Mouse (Mus musculus) cortical plate, adult 2 months (tissue): ENCODE data around the gene Ints7. TPM values are rescaled to one million over a fixed set of nuclear protein-coding genes. Genes with fewer than 3 reads are reported as not detected.

ENCODE experiments used
- H3K27ac ChIP-seq: fragments of 200-500 bp; 2 replicates; pipeline ENCODE4 v1.5.1; 2012; ENCODE audit warnings: low read length, control low read depth, inconsistent platforms; ENCODE audit not compliant: insufficient read depth
- H3K4me1 ChIP-seq: fragments of 200-500 bp; 2 replicates; pipeline ENCODE4 v1.6.1; 2011; ENCODE audit warnings: low read length; ENCODE audit not compliant: control insufficient read depth, insufficient read depth
- H3K4me3 ChIP-seq: fragments of 200-500 bp; 2 replicates; pipeline ENCODE4 v1.5.1; 2011; ENCODE audit warnings: mild to moderate bottlenecking, low read length, control low read depth; ENCODE audit not compliant: insufficient read depth
- CTCF ChIP-seq: fragments of 200-500 bp; IDR thresholded peaks from 2 replicates; pipeline ENCODE4 v1.5.1; 2011; ENCODE audit warnings: mild to moderate bottlenecking, control low read depth, low read length; ENCODE audit not compliant: insufficient read depth; ENCODE audit errors: extremely low read depth
- POLR2A ChIP-seq: fragments of 200-500 bp; IDR thresholded peaks from 2 replicates; pipeline ENCODE4 v1.6.1; 2011; ENCODE audit warnings: mild to moderate bottlenecking, low read length, control low read depth; ENCODE audit not compliant: insufficient read depth; ENCODE audit errors: extremely low read depth
- polyA plus RNA-seq: library from polyadenylated mRNA; depleted of rRNA; stranded (reverse); fragments of >200 nt; gene quantifications from 2 replicates; pipeline ENCODE4 v1.2.3, GENCODE M21; 2012

Ints7 gene
- polyA plus RNA-seq, 1 experiment: 47.3 TPM

DNA sequence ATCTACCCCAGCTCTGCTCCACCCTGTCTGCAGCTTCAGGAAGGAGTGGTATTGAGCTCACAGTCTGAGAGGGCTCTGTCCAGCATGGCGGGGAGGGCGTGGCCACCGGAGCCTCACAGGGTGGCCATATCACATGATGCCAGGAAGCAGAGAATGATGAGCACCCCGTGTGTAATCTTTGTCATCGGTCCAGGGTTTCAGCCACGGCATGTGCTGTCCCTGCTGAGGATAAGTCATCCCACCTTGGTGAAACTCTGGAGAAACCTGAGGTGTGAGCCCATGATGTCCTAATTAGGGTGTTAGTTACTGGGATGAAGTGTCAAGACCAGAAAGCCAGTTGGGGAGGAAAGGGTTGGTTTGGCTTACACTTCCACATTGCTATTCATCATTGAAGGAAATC, 33.6 kb downstream of the Ints7 start:
- Histone ChIP-seq H3K4me3 (no peak overlapping the region), H3K27ac (no peak overlapping the region), H3K4me1 (peaks cover 5% of the 10 kb centered on the region; the same call in 1 of the 2 replicates)
- TF ChIP-seq POLR2A (no peak), CTCF (no peak)

- TF ChIP-seq POLR2A (no peak), CTCF (no peak)
- H3K27ac ChIP-seq: no peak overlapping the region
- peaks cover 5% of the 10 kb centered on the region; the same call in 1 of the 2 replicates for H3K4me1 ChIP-seq
- H3K4me3 ChIP-seq: no peak overlapping the region
Measured at GRCm38 (mm10) chr1:191609578-191609977, 34.1 kb downstream of the Ints7 start.

DNA sequence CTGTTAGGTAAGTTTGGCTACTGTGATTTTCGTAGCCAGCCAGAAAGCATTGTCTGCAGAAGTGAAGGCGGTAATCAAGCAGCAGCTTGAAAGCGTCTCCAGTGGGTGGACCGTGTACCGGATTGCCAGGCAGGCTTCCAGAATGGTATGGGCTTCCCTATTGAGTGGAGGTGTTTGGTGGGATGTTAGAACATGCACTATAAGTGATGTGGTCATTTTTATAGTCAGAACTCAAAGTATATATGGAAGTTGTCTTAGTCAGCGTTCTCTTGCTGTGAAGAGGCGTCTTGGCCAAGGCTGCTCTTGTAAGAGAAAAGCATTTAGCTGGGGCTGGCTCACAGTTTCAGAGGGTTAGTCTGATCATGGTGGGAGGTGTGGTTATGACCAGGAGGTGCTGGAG, 34.9 kb downstream of the Ints7 start:
- TF ChIP-seq CTCF: no peak
- TF ChIP-seq POLR2A: no peak
- Histone ChIP-seq H3K4me1 (peaks cover 1% of the 10 kb centered on the region; the same call in 1 of the 2 replicates), H3K4me3 (no peak overlapping the region), H3K27ac (no peak overlapping the region)

GRCm38 (mm10) chr1:191611686-191612085, 36.2 kb downstream of the Ints7 start:
- peak overlapping the region; percentile 20 for H3K4me3 ChIP-seq
- TF ChIP-seq CTCF (no peak), POLR2A (0 out of 2 replicates have a peak, but pooled peaks have one; percentile 22)
- H3K4me1 ChIP-seq: peaks cover 1% of the 10 kb centered on the region; the same call in 1 of the 2 replicates
- peak overlapping the region; percentile 30; the same call in 1 of the 2 replicates for H3K27ac ChIP-seq

GRCm38 (mm10) chr1:191612877-191613276, 37.4 kb downstream of the Ints7 start:
- Histone ChIP-seq H3K4me3 (peak overlapping the region; percentile 20), H3K27ac (peak overlapping the region; percentile 1; the same call in 1 of the 2 replicates), H3K4me1 (peaks cover 1% of the 10 kb centered on the region; the same call in 1 of the 2 replicates)
- no peak for TF ChIP-seq POLR2A
- TF ChIP-seq CTCF: no peak

DNA sequence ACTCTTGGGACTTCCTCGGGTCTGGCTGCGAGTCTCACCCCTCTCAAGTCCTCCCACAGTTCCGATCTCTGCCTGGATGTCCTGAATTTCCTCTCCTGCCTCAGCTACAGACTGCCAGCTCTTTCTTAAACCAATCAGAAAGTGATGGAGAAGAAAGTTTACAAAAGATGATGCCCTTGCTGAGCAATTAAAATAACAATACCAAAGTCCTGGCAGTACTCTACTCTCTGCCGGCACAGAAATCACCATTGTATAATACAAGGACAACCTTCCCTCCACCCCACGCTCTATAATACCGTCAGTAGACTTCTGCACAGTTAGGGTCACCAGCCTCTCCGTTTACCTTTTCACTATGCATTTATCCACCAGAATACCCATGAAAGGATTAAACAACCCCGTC, 40.8 kb downstream of the Ints7 start:
- no peak overlapping the region for H3K27ac ChIP-seq
- TF ChIP-seq POLR2A: no peak
- TF ChIP-seq CTCF: no peak
- H3K4me3 ChIP-seq: no peak overlapping the region
- H3K4me1 ChIP-seq: no peaks in the 10 kb centered on the region; the same call in 1 of the 2 replicates

GRCm38 (mm10) chr1:191617589-191617988, 42.2 kb downstream of the Ints7 start:
- Histone ChIP-seq H3K4me1 (no peaks in the 10 kb centered on the region; the same call in 1 of the 2 replicates), H3K4me3 (no peak overlapping the region), H3K27ac (no peak overlapping the region)
- TF ChIP-seq POLR2A: no peak
- no peak for TF ChIP-seq CTCF

- H3K27ac ChIP-seq: no peak overlapping the region
- H3K4me1 ChIP-seq: no peaks in the 10 kb centered on the region
- H3K4me3 ChIP-seq: no peak overlapping the region
- TF ChIP-seq POLR2A: no peak
- no peak for TF ChIP-seq CTCF
Measured at GRCm38 (mm10) chr1:191618067-191618766, 42.8 kb downstream of the Ints7 start.

- no peak overlapping the region for H3K4me3 ChIP-seq
- no peaks in the 10 kb centered on the region for H3K4me1 ChIP-seq
- H3K27ac ChIP-seq: no peak overlapping the region
- no peak for TF ChIP-seq CTCF
- TF ChIP-seq POLR2A: no peak
Measured at GRCm38 (mm10) chr1:191621096-191621495, 45.7 kb downstream of the Ints7 start.

- Histone ChIP-seq H3K4me1 (no peaks in the 10 kb centered on the region), H3K4me3 (no peak overlapping the region)
- TF ChIP-seq CTCF: no peak
- no peak for TF ChIP-seq POLR2A
Measured at GRCm38 (mm10) chr1:191622801-191623200, 47.4 kb downstream of the Ints7 start.

GRCm38 (mm10) chr1:191624492-191624891, 49.1 kb downstream of the Ints7 start:
- no peaks in the 10 kb centered on the region for H3K4me1 ChIP-seq
- no peak overlapping the region for H3K4me3 ChIP-seq
- no peak overlapping the region for H3K27ac ChIP-seq
- no peak for TF ChIP-seq POLR2A
- no peak for TF ChIP-seq CTCF

More at GRCm38 (mm10) chr1:191622801-191623200, 47.4 kb downstream of the Ints7 start:
- H3K27ac ChIP-seq: no peak overlapping the region
